Mouse (Mus musculus) bone marrow, adult 2 months (tissue): Measurements from ENCODE around the gene Nprl2.

Source experiments
- CTCF ChIP-seq: fragments of 200-500 bp; IDR thresholded peaks from 2 replicates; pipeline ENCODE4 v1.5.1; 2011; ENCODE audit warnings: low read length, control low read depth; ENCODE audit not compliant: control insufficient read depth, insufficient read depth
- POLR2A ChIP-seq: fragments of 200-500 bp; IDR thresholded peaks from 2 replicates; pipeline ENCODE4 v1.6.1; 2011; ENCODE audit warnings: low read depth, mild to moderate bottlenecking, control low read depth, low read length, borderline replicate concordance; ENCODE audit not compliant: control insufficient read depth

- no peak for TF ChIP-seq POLR2A
- TF ChIP-seq CTCF = no peak
Measured at GRCm38 (mm10) chr9:107569270-107569669, 27.2 kb downstream of the Nprl2 start.
